12 mouse cellular contexts compared by ENCODE assay signal in genomic region chr8:72132891-72133290, GRCm38 (mm10). TPM values are rescaled to one million over a fixed set of nuclear protein-coding genes. Genes with fewer than 3 reads are reported as not detected.
DNase-seq lines count a peak whose midpoint lies in the region; ATAC-seq and TF ChIP-seq lines count a peak whose summit lies in the region.
"Had no signal": no experiment of that assay in that cellular context is flagged by ENCODE, and none has a peak within 500 bp of the region (broad histone marks: within the 10 kb centered on the region; RNA-seq: fewer than 3 reads in every experiment).

No protein-coding gene starts in this region.

- 29% methylated on average over 1 of the region's 1 CpGs for WGBS in heart, postnatal 0 days

- no peaks in the 10 kb centered on the region for H3K36me3 ChIP-seq in heart, postnatal 0 days (replicated peaks; ENCODE audit: control insufficient read depth, insufficient read depth, low read length)
- H3K36me3 ChIP-seq: forebrain, embryonic 12.5 days; stomach, embryonic 15.5 days had no signal

- no peak overlapping the region for H3K9ac ChIP-seq in heart, postnatal 0 days (replicated peaks; ENCODE audit: low read depth, low read length)
- H3K9ac ChIP-seq: forebrain, embryonic 12.5 days; stomach, embryonic 15.5 days had no signal

- H3K27me3 ChIP-seq in heart, postnatal 0 days (ENCODE audit: control insufficient read depth, insufficient read depth, low read length), result no peaks in the 10 kb centered on the region
- H3K27me3 ChIP-seq: forebrain, embryonic 12.5 days; stomach, embryonic 15.5 days had no signal

- TF ChIP-seq CTCF in heart, postnatal 0 days (IDR thresholded peaks at IDR 0.05; ENCODE audit: low read depth), result no peak

- no peaks in the 10 kb centered on the region for H3K9me3 ChIP-seq in heart, postnatal 0 days (replicated peaks; ENCODE audit: control insufficient read depth, low read length)
- H3K9me3 ChIP-seq: forebrain, embryonic 12.5 days; stomach, embryonic 15.5 days had no signal

- peak overlapping the region; percentile 54 for H3K27ac ChIP-seq in heart, postnatal 0 days (ENCODE audit: low read depth)
- H3K27ac ChIP-seq: forebrain, embryonic 12.5 days had no signal

- no peak overlapping the region for H3K4me3 ChIP-seq in heart, postnatal 0 days (ENCODE audit: low read depth, low read length)
- H3K4me3 ChIP-seq: forebrain, embryonic 12.5 days; stomach, embryonic 15.5 days had no signal

- intact Hi-C loops in heart, postnatal 25 days (cut with DNase I), result no loop called here

- H3K4me1 ChIP-seq in heart, postnatal 0 days (ENCODE audit: control insufficient read depth, insufficient read depth), result peaks cover 9% of the 10 kb centered on the region

- no peak for ATAC-seq in heart, postnatal 0 days (ENCODE audit: insufficient read depth, low read depth)

- H3K4me2 ChIP-seq in heart, postnatal 0 days (ENCODE audit: low read depth, low read length), result no peak overlapping the region
- H3K4me2 ChIP-seq: forebrain, embryonic 12.5 days; stomach, embryonic 15.5 days had no signal

- no peak for DNase-seq in heart, postnatal 0 days (ENCODE audit: low spot score)
- DNase-seq in heart, postnatal 25 days (ENCODE audit: low spot score), result no peak
- peak; percentile 64 for DNase-seq in NIH3T3 (ENCODE audit: low read depth)
- peak; percentile 70 for DNase-seq in adrenal gland, postnatal 25 days
- DNase-seq in kidney, postnatal 4 days, result peak; percentile 67 to 73
- DNase-seq in layer of hippocampus, adult 11-12 months (ENCODE audit: low spot score), result no peak
- DNase-seq in right cerebral cortex, adult 18-20 months, result no peak
- DNase-seq: gastrocnemius, postnatal 36 days; right cerebral cortex, postnatal 14 days had no signal

- no peak for TF ChIP-seq EP300 in heart, postnatal 0 days (IDR thresholded peaks at IDR 0.05; ENCODE audit: low read depth)

RNA-seq across cellular contexts. Expression of gene Tpm4, which starts 1.9 kb away (rescaled TPM):
- 179 and 195 TPM in 2 replicates for total RNA-seq in heart, postnatal 0 days (2014; rRNA removed; ENCODE audit: low replicate concordance)
- polyA plus RNA-seq in heart, postnatal 0 days (2015; fragmentation: Nextera tagmentation; extraction: Ambion mirVana), result 222 and 224 TPM in 2 replicates
- total RNA-seq in heart, postnatal 25 days (2021), result 100 to 1,000 TPM; 105 to 108 TPM
- total RNA-seq in adrenal gland, postnatal 25 days (2021), result 219 and 260 TPM in 2 replicates

RNA-seq across cellular contexts. Expression of gene Olfr374, which starts 26.1 kb away (rescaled TPM):
- not detected in 2 replicates for total RNA-seq in heart, postnatal 0 days (2014; rRNA removed; ENCODE audit: low replicate concordance)
- 0.01 TPM in 1 of 2 replicates, not detected in the other for polyA plus RNA-seq in heart, postnatal 0 days (2015; fragmentation: Nextera tagmentation; extraction: Ambion mirVana)
- not detected for total RNA-seq in heart, postnatal 25 days (2021)
- total RNA-seq in adrenal gland, postnatal 25 days (2021), result not detected in 2 replicates
- total RNA-seq: gastrocnemius, postnatal 36 days; left cerebral cortex, postnatal 10 days had no signal
- polyA plus RNA-seq: stomach, embryonic 15.5 days had no signal

RNA-seq across cellular contexts. Expression of gene Rab8a, which starts 28.1 kb away (rescaled TPM):
- total RNA-seq in heart, postnatal 0 days (2014; rRNA removed; ENCODE audit: low replicate concordance), result 32.2 and 33.9 TPM in 2 replicates
- polyA plus RNA-seq in heart, postnatal 0 days (2015; fragmentation: Nextera tagmentation; extraction: Ambion mirVana), result 50.8 and 51.2 TPM in 2 replicates
- 10 to 100 TPM; 23.4 to 23.5 TPM for total RNA-seq in heart, postnatal 25 days (2021)
- total RNA-seq in adrenal gland, postnatal 25 days (2021), result 55.4 and 68.9 TPM in 2 replicates

RNA-seq across cellular contexts. Expression of gene Olfr373, which starts 49.9 kb away (rescaled TPM):
- total RNA-seq in heart, postnatal 0 days (2014; rRNA removed; ENCODE audit: low replicate concordance), result not detected in 2 replicates
- polyA plus RNA-seq in heart, postnatal 0 days (2015; fragmentation: Nextera tagmentation; extraction: Ambion mirVana), result not detected in 2 replicates
- not detected for total RNA-seq in heart, postnatal 25 days (2021)
- not detected in 2 replicates for total RNA-seq in adrenal gland, postnatal 25 days (2021)
- total RNA-seq: gastrocnemius, postnatal 36 days; left cerebral cortex, postnatal 10 days had no signal
- polyA plus RNA-seq: forebrain, embryonic 12.5 days had no signal

RNA-seq across cellular contexts. Expression of gene Hsh2d, which starts 56.5 kb away (rescaled TPM):
- total RNA-seq in heart, postnatal 0 days (2014; rRNA removed; ENCODE audit: low replicate concordance), result not detected in 2 replicates
- polyA plus RNA-seq in heart, postnatal 0 days (2015; fragmentation: Nextera tagmentation; extraction: Ambion mirVana), result 0.05 and 0.12 TPM in 2 replicates
- total RNA-seq in heart, postnatal 25 days (2021), result not detected
- total RNA-seq in adrenal gland, postnatal 25 days (2021), result not detected in 2 replicates
- total RNA-seq: gastrocnemius, postnatal 36 days; left cerebral cortex, postnatal 10 days had no signal
- polyA plus RNA-seq: forebrain, embryonic 12.5 days had no signal

Comparison
In these comparisons a context has a peak if more than half of its experiments do, and no peak if none do; other contexts are left out.
1. DNase-seq: peak in NIH3T3 (single experiment), adrenal gland, postnatal 25 days (single experiment) and kidney, postnatal 4 days (2 of 2); none in heart, postnatal 0 days (single experiment), heart, postnatal 25 days (single experiment), layer of hippocampus, adult 11-12 months (single experiment) and right cerebral cortex, adult 18-20 months (single experiment).